Mouse (Mus musculus) ovary, adult 18-20 months (tissue): Measurements from ENCODE around the gene Hoxb6.
A peak's percentile ranks its signal among the peaks of the same experiment; 100 is the strongest.

Experiments used
- DNase-seq: peaks from one replicate; pipeline ENCODE4 v3.0.0; 2022; ENCODE audit warnings: low spot score, mixed read lengths

The Hoxb6 gene

DNA sequence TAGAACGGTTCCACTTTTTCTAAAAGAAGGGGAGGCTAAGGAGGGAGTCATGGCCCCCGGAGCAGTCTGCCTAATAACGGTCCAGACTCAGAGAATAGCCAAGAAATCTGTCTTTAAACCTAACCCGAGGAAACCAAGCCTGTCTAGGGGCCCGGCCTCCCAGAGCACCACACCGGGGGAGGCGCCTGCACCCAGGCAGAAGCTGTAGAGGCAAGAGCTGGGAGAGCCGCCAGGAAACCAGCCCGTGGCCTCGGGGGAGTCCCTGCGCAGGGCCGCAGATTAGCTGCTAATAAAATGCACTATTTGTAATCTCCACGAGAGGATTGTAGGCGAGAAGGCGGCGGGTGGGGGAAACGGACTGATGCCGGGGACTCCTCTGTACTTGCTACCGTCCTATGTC, 22.4 kb upstream of the Hoxb6 start:
- peak; percentile 68 for DNase-seq

- DNase-seq, result no peak
Measured at GRCm38 (mm10) chr11:96270996-96271540, 21.2 kb upstream of the Hoxb6 start, which contains the start of gene Hoxb9. Hoxb9 (plus strand) TSS chr11:96271457.

- DNase-seq, result no peak
Measured at GRCm38 (mm10) chr11:96271541-96272011, 20.7 kb upstream of the Hoxb6 start.

- no peak for DNase-seq
Measured at GRCm38 (mm10) chr11:96272024-96272921, 20.0 kb upstream of the Hoxb6 start.

- no peak for DNase-seq
Measured at GRCm38 (mm10) chr11:96274428-96274827, 17.8 kb upstream of the Hoxb6 start.

- no peak for DNase-seq
Measured at GRCm38 (mm10) chr11:96275896-96276295, 16.4 kb upstream of the Hoxb6 start.

GRCm38 (mm10) chr11:96277151-96278044, 14.9 kb upstream of the Hoxb6 start:
- no peak for DNase-seq

DNA sequence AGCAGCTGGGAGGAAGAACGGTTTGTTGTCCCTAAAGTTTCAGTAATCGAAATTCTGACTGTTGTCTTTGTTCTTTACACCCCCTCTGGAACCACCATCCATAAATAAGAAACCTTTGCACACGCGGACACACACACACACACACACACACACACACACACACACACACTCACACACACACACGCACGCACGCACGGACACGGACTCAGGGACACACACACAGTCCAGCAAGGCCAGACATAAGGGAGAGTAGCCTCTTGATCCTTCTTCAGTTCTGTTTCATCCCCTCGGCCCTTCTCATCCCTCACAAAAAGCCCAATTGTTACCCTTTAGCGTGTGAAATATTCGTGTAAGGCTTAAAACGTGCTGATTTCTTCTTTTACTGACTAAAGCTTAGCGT, 14.0 kb upstream of the Hoxb6 start:
- no peak for DNase-seq

GRCm38 (mm10) chr11:96278773-96279172, 13.5 kb upstream of the Hoxb6 start:
- no peak for DNase-seq

DNA sequence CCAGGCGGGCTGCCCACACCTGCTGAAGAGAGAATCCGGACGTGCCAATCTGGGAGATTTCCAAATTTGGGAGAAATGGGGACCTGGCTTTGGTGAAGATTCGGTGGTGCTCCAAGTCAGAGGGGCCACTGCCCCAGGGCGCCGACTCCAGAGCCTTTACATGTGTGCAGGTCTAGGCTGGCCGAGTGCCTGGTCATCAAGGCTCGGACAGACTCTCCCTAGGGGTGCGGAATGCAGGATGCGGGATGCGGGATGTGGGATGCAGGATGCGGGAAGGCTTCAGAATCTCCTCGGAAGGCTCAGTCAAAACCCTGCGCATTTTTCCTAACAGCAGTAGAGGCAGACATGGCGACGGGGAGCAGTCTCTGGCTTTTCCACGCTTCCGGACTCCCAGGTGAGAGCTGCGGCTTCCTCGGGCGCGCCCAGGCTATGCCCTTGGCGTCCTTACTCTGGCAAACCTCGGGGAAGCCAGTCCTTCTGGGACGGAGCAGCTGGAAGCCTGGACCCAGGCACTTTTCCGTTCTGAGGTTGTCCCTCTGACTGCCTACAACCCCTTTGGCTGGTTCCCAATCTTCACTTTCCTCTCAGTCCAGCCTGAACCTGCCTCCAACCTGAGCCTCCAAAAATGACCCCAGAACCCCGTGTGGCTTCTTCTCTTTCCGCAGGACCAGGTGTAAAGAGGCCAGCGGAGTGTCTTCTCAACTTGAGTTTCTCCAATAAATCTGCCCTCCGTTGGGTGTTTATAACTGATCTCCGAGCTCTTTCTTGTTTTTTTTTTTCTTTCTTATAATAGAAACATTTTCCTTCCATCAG, 12.6 kb upstream of the Hoxb6 start:
- no peak for DNase-seq

DNA sequence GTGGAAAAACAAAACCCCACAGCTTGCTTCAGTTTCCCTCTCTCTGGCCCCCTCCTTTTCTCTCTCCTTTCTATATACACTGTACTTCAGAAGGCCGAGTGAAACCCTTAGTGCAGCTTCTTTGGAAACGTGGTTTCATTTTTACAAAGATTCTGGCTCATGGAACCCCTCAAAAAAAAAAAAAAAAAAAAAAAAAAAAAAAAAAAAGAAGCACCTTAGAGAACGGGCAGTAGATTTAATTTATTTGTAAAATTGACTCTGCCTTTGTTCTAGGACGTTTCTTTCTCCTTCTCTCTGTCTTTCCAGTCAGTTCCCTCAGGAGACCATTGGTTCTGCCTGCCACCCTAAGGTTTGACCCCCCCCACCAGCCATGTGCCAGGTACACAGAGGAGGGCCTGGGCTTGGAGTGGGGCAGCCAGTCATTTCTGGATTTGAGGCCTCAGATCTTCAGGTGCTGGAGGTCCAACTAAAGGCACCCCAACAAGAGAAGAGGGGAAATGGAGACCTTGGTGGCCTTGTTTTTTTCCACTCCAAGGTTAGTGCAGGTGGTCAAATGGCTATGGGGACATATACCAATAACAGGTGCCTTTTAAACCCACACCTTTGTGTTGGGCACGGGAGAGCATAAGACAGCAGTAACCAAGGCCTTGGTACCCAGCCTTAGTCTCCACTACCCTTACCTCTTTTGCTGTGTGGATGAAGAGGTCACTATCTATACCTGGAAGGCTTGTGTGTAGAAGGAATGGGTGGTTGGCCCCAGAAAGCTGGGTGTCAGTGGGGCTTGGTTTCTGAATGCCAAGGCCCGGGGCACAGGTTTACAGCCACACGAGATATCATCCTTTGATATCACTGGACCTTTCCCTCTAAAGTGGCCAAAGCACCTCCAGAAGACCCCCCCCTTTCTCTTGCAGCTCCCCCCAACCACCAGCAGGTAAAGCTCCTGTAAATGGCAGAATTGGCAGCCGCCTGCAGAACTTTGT, 11.6 kb upstream of the Hoxb6 start:
- no peak for DNase-seq

DNA sequence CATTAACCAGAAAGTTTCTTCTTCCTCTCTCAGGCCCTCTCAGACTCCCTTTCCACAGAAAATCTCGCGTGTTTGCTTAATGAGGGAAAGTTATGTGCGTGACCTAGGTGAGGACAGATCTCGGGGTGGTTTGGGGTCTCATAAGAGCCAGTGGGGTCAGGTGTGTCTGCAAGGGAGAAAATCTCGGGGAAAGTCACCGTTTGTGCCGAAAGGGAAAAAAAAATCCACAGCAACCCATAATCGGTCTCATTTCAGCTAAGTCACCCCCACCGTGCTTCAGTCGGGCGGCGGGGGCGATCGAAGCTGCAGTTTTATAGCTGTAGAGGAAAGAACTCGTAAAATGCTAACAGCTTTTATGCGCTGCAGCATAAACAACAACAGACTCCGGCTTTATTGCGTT, 10.9 kb upstream of the Hoxb6 start:
- no peak for DNase-seq

GRCm38 (mm10) chr11:96281855-96282570, 10.3 kb upstream of the Hoxb6 start, which contains the start of gene Hoxb8:
Hoxb8 (plus strand) TSS chr11:96281905.
- DNase-seq, result no peak

DNA sequence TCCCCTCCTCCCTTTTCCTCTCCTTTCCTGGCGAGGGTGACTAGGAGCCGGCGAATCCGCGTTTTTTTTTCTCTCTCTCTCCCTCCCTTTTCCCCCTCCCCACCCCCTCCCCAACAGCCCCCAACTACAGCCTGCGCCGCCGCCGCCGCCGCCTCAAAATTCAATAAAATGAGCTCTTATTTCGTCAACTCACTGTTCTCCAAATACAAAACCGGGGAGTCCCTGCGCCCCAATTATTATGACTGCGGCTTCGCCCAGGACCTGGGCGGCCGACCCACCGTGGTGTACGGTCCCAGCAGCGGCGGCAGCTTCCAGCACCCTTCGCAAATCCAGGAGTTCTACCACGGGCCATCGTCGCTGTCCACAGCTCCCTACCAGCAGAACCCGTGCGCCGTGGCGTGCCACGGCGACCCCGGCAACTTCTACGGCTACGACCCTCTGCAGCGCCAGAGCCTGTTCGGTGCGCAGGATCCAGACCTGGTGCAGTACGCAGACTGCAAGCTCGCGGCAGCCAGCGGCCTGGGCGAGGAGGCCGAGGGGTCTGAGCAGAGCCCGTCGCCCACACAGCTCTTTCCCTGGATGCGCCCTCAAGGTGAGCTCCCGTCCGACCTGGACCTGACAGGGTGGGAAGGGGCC, 9.4 kb upstream of the Hoxb6 start:
- no peak for DNase-seq

GRCm38 (mm10) chr11:96284041-96284749, 8.1 kb upstream of the Hoxb6 start:
- DNase-seq, result no peak

GRCm38 (mm10) chr11:96284774-96285734, 7.2 kb upstream of the Hoxb6 start:
- DNase-seq, result no peak
